Mouse (Mus musculus): Measurements from ENCODE around the gene Cnih2. TPM values are rescaled to one million over a fixed set of nuclear protein-coding genes. Genes with fewer than 3 reads are reported as not detected.

Gene Cnih2
- total RNA-seq, 2 experiments from 2014 or later: 1.3 to 1.9 TPM

DNA sequence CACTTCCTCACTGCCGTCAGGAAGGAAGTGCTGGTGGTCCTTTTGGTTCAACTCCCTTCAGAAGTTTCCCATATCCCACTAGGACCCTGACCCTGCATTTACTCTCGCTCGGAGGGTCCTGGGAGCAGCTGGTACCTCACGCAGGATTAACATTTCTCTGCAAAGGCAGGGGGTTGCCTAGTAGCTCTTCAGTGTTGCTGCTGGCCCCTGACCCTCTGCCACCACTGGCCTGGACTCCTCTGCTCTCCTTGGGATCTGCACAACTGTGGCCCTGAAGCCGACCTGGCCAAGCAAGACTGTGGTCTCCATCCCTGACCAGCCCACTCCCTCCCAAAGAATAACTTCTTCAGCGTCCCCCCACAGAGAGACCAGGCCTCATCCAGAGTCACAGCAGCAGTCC, 49.0 kb downstream of the Cnih2 start:
- no peak for DNase-seq (ENCODE audit: low spot score in 2 of 2)

DNA sequence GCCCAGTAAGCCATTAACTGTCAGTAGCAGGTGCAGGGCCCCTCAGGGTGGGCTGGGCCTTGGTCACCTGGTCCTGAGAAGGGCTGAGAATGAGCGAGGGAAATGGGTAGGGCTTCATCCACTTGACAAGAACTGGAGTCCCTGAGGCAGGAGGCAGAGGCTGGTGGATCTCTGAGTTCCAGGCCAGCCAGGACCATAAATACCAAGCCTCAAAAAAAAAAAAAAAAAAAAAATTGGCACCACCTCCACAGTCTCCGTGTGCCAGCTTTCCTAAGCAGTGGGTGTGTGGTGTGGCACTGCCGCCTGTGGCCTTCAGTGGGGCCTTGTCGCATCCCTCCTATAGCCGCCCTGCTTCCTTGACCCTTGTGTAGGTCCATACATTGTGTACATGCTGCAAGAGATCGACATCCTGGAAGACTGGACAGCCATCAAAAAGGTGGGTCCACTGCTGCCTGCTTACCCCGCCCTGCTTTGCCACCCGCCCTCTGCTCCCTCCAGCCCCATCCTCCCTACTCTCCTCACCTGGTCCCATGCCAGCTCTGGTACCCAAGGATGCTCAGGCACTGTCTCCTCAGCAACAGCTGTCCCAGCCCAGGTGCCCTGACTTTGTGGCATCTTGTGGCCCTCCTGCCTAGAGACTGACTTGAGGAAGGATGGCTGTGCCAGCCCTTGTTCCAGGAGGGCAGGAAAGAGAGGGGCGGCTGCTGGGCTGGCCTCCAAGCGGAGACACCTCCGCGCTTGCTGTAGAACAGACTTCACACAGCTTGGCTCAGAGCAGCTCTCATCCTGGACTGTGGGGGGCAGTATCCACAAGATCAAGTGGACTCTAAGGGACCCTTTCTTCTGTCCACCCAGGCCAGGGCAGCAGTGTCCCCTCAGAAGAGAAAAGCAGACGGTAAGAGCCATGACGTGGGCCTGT, 49.9 kb downstream of the Cnih2 start:
- DNase-seq (ENCODE audit: low spot score in 2 of 2): no peak

GRCm38 (mm10) chr19:5045531-5045930, 52.8 kb downstream of the Cnih2 start:
- no peak for DNase-seq (ENCODE audit: low spot score in 2 of 2)

Other genes starting within 250 kb of the Cnih2 start
- 10 to 100 TPM; 38.9 to 40.9 TPM for gene Ctsf, start 243.4 kb downstream of the Cnih2 start, total RNA-seq (2021)
- gene Actn3, start 220.6 kb downstream of the Cnih2 start, total RNA-seq (2021): 1,000 to 10,000 TPM; 1,624 to 1,725 TPM
- gene Zdhhc24, start 219.9 kb downstream of the Cnih2 start, total RNA-seq (2021): 1 to 10 TPM; 6.3 to 7.1 TPM
- gene Bbs1, start 191.9 kb downstream of the Cnih2 start, total RNA-seq (2021): 1 to 10 TPM; 3.3 to 4.2 TPM
- gene Dpp3, start 170.2 kb downstream of the Cnih2 start, total RNA-seq (2021): 10 to 100 TPM; 53.2 to 58.1 TPM
- gene Peli3, start 155.4 kb downstream of the Cnih2 start, total RNA-seq (2021): 1 to 10 TPM; 1.7 to 2.2 TPM
- 10 to 100 TPM; 54.4 to 60.4 TPM for gene Mrpl11, start 136.4 kb downstream of the Cnih2 start, total RNA-seq (2021)
- under 1 TPM; 0.10 to 0.20 TPM for gene Npas4, start 108.2 kb downstream of the Cnih2 start, total RNA-seq (2021)
- gene Slc29a2, start 74.7 kb downstream of the Cnih2 start, total RNA-seq (2021): 1 to 10 TPM; 8.7 to 9.2 TPM
- 10 to 100 TPM; 28.5 to 31.4 TPM for gene B4gat1, start 59.7 kb downstream of the Cnih2 start, total RNA-seq (2021)
- gene AC124502.3, start 59.6 kb downstream of the Cnih2 start, total RNA-seq (2021): under 1 TPM in 1 of 2 experiments, not detected in 1; 0.29 TPM
- 10 to 100 TPM; 18.3 to 19.6 TPM for gene Brms1, start 57.2 kb downstream of the Cnih2 start, total RNA-seq (2021)
- 1 to 10 TPM; 3.4 to 3.5 TPM for gene Rin1, start 48.0 kb downstream of the Cnih2 start, total RNA-seq (2021)
- gene Cd248, start 30.4 kb downstream of the Cnih2 start, total RNA-seq (2021): 100 to 1,000 TPM; 108 to 113 TPM
- gene Tmem151a, start 13.0 kb downstream of the Cnih2 start, total RNA-seq (2021): under 1 TPM; 0.29 to 0.34 TPM
- gene Yif1a, start 10.0 kb downstream of the Cnih2 start, total RNA-seq (2021): 10 to 100 TPM; 57.9 to 59.6 TPM
- 100 to 1,000 TPM; 136 to 144 TPM for gene Rab1b, start 8.6 kb upstream of the Cnih2 start, total RNA-seq (2021)
- 10 to 100 TPM; 22.8 to 24.0 TPM for gene Klc2, start 20.0 kb upstream of the Cnih2 start, total RNA-seq (2021)
- gene Pacs1, start 174.6 kb upstream of the Cnih2 start, total RNA-seq (2021): 10 to 100 TPM; 19.0 to 20.4 TPM
- 100 to 1,000 TPM; 114 to 120 TPM for gene Sf3b2, start 196.9 kb upstream of the Cnih2 start, total RNA-seq (2021)
- under 1 TPM; 0.18 to 0.22 TPM for gene Gal3st3, start 199.8 kb upstream of the Cnih2 start, total RNA-seq (2021)
- gene Catsper1, start 237.2 kb upstream of the Cnih2 start, total RNA-seq (2021): not detected

All from gastrocnemius, postnatal 4 days (tissue).